8 mouse cellular contexts compared by ENCODE assay signal in genomic region chr7:24133425-24133995, GRCm38 (mm10). TPM values are rescaled to one million over a fixed set of nuclear protein-coding genes. Genes with fewer than 3 reads are reported as not detected.
A peak's percentile ranks its signal among the peaks of the same experiment; 100 is the strongest.
DNase-seq lines count a peak whose midpoint lies in the region; ATAC-seq and TF ChIP-seq lines count a peak whose summit lies in the region.

No protein-coding gene starts in this region.

- peak; percentile 63 for ATAC-seq in hindbrain, embryonic 11.5 days (ENCODE audit: low FRiP score)
- ATAC-seq in midbrain, embryonic 13.5 days = peak; percentile 72

- H3K4me3 ChIP-seq in layer of hippocampus, adult 2 months = peak overlapping the region; percentile 83
- peak overlapping the region; percentile 61 for H3K4me3 ChIP-seq in brown adipose tissue, adult 24 weeks (ENCODE audit: insufficient read depth, low read depth, low read length)
- peak overlapping the region; percentile 50 for H3K4me3 ChIP-seq in hindbrain, embryonic 11.5 days (ENCODE audit: low read depth, low read length)
- peak overlapping the region; percentile 74 for H3K4me3 ChIP-seq in midbrain, embryonic 13.5 days (replicated peaks)

- DNase-seq in layer of hippocampus, adult 2 months (ENCODE audit: low spot score in 2 of 2) = no peak
- no peak for DNase-seq in layer of hippocampus, postnatal 25 days (ENCODE audit: extremely low spot score in 1 of 2, low spot score in 1 of 2)
- DNase-seq in hindbrain, embryonic 11.5 days (ENCODE audit: low spot score) = no peak
- DNase-seq in left cerebral cortex, postnatal 4 days = no peak
- DNase-seq in spleen, postnatal 14 days (ENCODE audit: low spot score in 2 of 2) = no peak
- DNase-seq in kidney, adult 9 months = no peak

- H3K27me3 ChIP-seq in hindbrain, embryonic 11.5 days (ENCODE audit: control insufficient read depth, insufficient read depth, low read length) = no peaks in the 10 kb centered on the region
- no peaks in the 10 kb centered on the region for H3K27me3 ChIP-seq in midbrain, embryonic 13.5 days

- peak overlapping the region; percentile 89 for H3K27ac ChIP-seq in layer of hippocampus, adult 2 months
- H3K27ac ChIP-seq in brown adipose tissue, adult 24 weeks (replicated peaks; ENCODE audit: low read depth, low read length) = no peak overlapping the region
- H3K27ac ChIP-seq in hindbrain, embryonic 11.5 days (ENCODE audit: low read depth, low read length) = no peak overlapping the region
- 0 out of 2 replicates have a peak overlapping the region, but pooled peaks have one; percentile 2 for H3K27ac ChIP-seq in midbrain, embryonic 13.5 days

- no peaks in the 10 kb centered on the region for H3K9me3 ChIP-seq in hindbrain, embryonic 11.5 days (ENCODE audit: control insufficient read depth, low read length)
- no peaks in the 10 kb centered on the region for H3K9me3 ChIP-seq in midbrain, embryonic 13.5 days

- no peaks in the 10 kb centered on the region for H3K36me3 ChIP-seq in hindbrain, embryonic 11.5 days (ENCODE audit: control insufficient read depth, insufficient read depth, low read length)
- peaks cover 25% of the 10 kb centered on the region for H3K36me3 ChIP-seq in midbrain, embryonic 13.5 days

- H3K4me2 ChIP-seq in hindbrain, embryonic 11.5 days (replicated peaks; ENCODE audit: low read depth, low read length) = peak overlapping the region; percentile 47
- H3K4me2 ChIP-seq in midbrain, embryonic 13.5 days (replicated peaks) = peak overlapping the region; percentile 74

- H3K9ac ChIP-seq in hindbrain, embryonic 11.5 days (ENCODE audit: low read depth, low read length) = peak overlapping the region; percentile 40
- peak overlapping the region; percentile 82 for H3K9ac ChIP-seq in midbrain, embryonic 13.5 days (replicated peaks)

- 17% methylated on average over 6 of the region's 6 CpGs for WGBS in hindbrain, embryonic 11.5 days
- WGBS in midbrain, embryonic 13.5 days = 16% methylated on average over 6 of the region's 6 CpGs

- peaks cover 5% of the 10 kb centered on the region; the same call in 1 of the 2 replicates for H3K4me1 ChIP-seq in brown adipose tissue, adult 24 weeks (ENCODE audit: control insufficient read depth, insufficient read depth, insufficient read length, low read length)
- H3K4me1 ChIP-seq in hindbrain, embryonic 11.5 days (replicated peaks; ENCODE audit: control insufficient read depth, insufficient read depth, low read length) = no peaks in the 10 kb centered on the region
- peaks cover 20% of the 10 kb centered on the region for H3K4me1 ChIP-seq in midbrain, embryonic 13.5 days (replicated peaks)

- TF ChIP-seq CTCF in layer of hippocampus, adult 2 months (conservative IDR thresholded peaks at IDR 0.05) = no peak

- intact Hi-C loops in left cerebral cortex, postnatal 4 days (cut with DNase I) = no loop called here

RNA-seq across cellular contexts. Expression of gene Zfp235, which starts 0.5 kb away (rescaled TPM):
- 10 to 100 TPM; 21.1 to 21.8 TPM for total RNA-seq in layer of hippocampus, adult 2 months (2021)
- 10 to 100 TPM; 19.7 to 23.1 TPM for total RNA-seq in layer of hippocampus, postnatal 25 days (2021)
- polyA plus RNA-seq in brown adipose tissue, adult 24 weeks (2012; ENCODE audit: insufficient read depth, insufficient read length, missing spikeins) = 2.4 and 4.4 TPM in 2 replicates
- polyA plus RNA-seq in hindbrain, embryonic 11.5 days (2014; fragmentation: Nextera tagmentation; extraction: Ambion mirVana) = 15.1 and 18.1 TPM in 2 replicates
- 20.6 and 21.4 TPM in 2 replicates for polyA plus RNA-seq in midbrain, embryonic 13.5 days (2015; fragmentation: Nextera tagmentation; extraction: Ambion mirVana)
- 10 to 100 TPM; 20.4 to 20.7 TPM for total RNA-seq in left cerebral cortex, postnatal 4 days (2021)

RNA-seq across cellular contexts. Expression of gene Zfp112, which starts 21.4 kb away (rescaled TPM):
- total RNA-seq in layer of hippocampus, adult 2 months (2021) = 10 to 100 TPM; 10.4 to 13.9 TPM
- 10 to 100 TPM in 1 of 2 experiments, 1 to 10 TPM in 1; 7.9 to 11.1 TPM for total RNA-seq in layer of hippocampus, postnatal 25 days (2021)
- 1.4 and 1.5 TPM in 2 replicates for polyA plus RNA-seq in brown adipose tissue, adult 24 weeks (2012; ENCODE audit: insufficient read depth, insufficient read length, missing spikeins)
- polyA plus RNA-seq in hindbrain, embryonic 11.5 days (2014; fragmentation: Nextera tagmentation; extraction: Ambion mirVana) = 4.6 and 4.8 TPM in 2 replicates
- polyA plus RNA-seq in midbrain, embryonic 13.5 days (2015; fragmentation: Nextera tagmentation; extraction: Ambion mirVana) = 9.7 and 11.3 TPM in 2 replicates
- 1 to 10 TPM; 6.6 to 8.1 TPM for total RNA-seq in left cerebral cortex, postnatal 4 days (2021)

RNA-seq across cellular contexts. Expression of gene Zfp114, which starts 41.4 kb away (rescaled TPM):
- 1 to 10 TPM; 3.4 to 4.3 TPM for total RNA-seq in layer of hippocampus, adult 2 months (2021)
- total RNA-seq in layer of hippocampus, postnatal 25 days (2021) = 1 to 10 TPM; 3.6 to 3.9 TPM
- polyA plus RNA-seq in brown adipose tissue, adult 24 weeks (2012; ENCODE audit: insufficient read depth, insufficient read length, missing spikeins) = not detected in 2 replicates
- 4.5 and 7.8 TPM in 2 replicates for polyA plus RNA-seq in hindbrain, embryonic 11.5 days (2014; fragmentation: Nextera tagmentation; extraction: Ambion mirVana)
- polyA plus RNA-seq in midbrain, embryonic 13.5 days (2015; fragmentation: Nextera tagmentation; extraction: Ambion mirVana) = 4.8 and 5.2 TPM in 2 replicates
- 1 to 10 TPM; 5.2 to 6.2 TPM for total RNA-seq in left cerebral cortex, postnatal 4 days (2021)

RNA-seq across cellular contexts. Expression of gene Zfp180, which starts 51.8 kb away (rescaled TPM):
- 10 to 100 TPM; 44.0 to 45.5 TPM for total RNA-seq in layer of hippocampus, adult 2 months (2021)
- total RNA-seq in layer of hippocampus, postnatal 25 days (2021) = 10 to 100 TPM; 37.5 to 37.8 TPM
- 11.1 and 11.7 TPM in 2 replicates for polyA plus RNA-seq in brown adipose tissue, adult 24 weeks (2012; ENCODE audit: insufficient read depth, insufficient read length, missing spikeins)
- 29.5 and 34.0 TPM in 2 replicates for polyA plus RNA-seq in hindbrain, embryonic 11.5 days (2014; fragmentation: Nextera tagmentation; extraction: Ambion mirVana)
- 33.6 and 35.2 TPM in 2 replicates for polyA plus RNA-seq in midbrain, embryonic 13.5 days (2015; fragmentation: Nextera tagmentation; extraction: Ambion mirVana)
- 10 to 100 TPM; 32.1 to 33.3 TPM for total RNA-seq in left cerebral cortex, postnatal 4 days (2021)

Comparison
In these comparisons a context has a peak if more than half of its experiments do, and no peak if none do; other contexts are left out.
1. H3K27ac ChIP-seq: peak in layer of hippocampus, adult 2 months (single experiment) and midbrain, embryonic 13.5 days (single experiment); none in brown adipose tissue, adult 24 weeks (single experiment) and hindbrain, embryonic 11.5 days (single experiment).
2. Peak in every context shown above with its lines, with median percentiles within 50 percentile points of each other: H3K4me3 ChIP-seq.